Mouse (Mus musculus) limb, embryonic 10.5 days (tissue): ENCODE data around the gene Rai1. TPM values are rescaled to one million over a fixed set of nuclear protein-coding genes. Genes with fewer than 3 reads are reported as not detected.

ENCODE experiments used
- microRNA-seq: library from miRNA; unstranded; fragments of <30 nt; microRNA quantifications from one replicate; pipeline ENCODE4, GENCODE M21; 2017
- polyA plus RNA-seq: library from polyadenylated mRNA; unstranded; fragments of >200 nt; fragmentation: Nextera tagmentation; extraction: Ambion mirVana; gene quantifications from 2 replicates; pipeline ENCODE4 v1.2.1, GENCODE M21; 2016

Rai1 gene
- polyA plus RNA-seq, 1 experiment from 2014 or later: 34.3 TPM

Small RNA genes lying within 50 kb of the gene (microRNA-seq; reads per million reads assigned to microRNA genes)
- gene Mir6921 (not detected), gene Mir6922 (not detected)

Other genes starting within 250 kb of the Rai1 start
- gene Med9, start 156.8 kb upstream of the Rai1 start, polyA plus RNA-seq: 50.1 and 55.7 TPM in 2 replicates
- gene Rasd1, start 140.1 kb upstream of the Rai1 start, polyA plus RNA-seq: 1.0 and 1.1 TPM in 2 replicates
- gene Pemt, start 58.5 kb upstream of the Rai1 start, polyA plus RNA-seq: 5.3 and 7.5 TPM in 2 replicates
- gene Srebf1, start 117.6 kb downstream of the Rai1 start, polyA plus RNA-seq: 56.2 and 56.6 TPM in 2 replicates
- 12.6 and 18.9 TPM in 2 replicates for gene Tom1l2, start 247.9 kb downstream of the Rai1 start, polyA plus RNA-seq
- gene Drc3, start 248.3 kb downstream of the Rai1 start, polyA plus RNA-seq: 1.0 and 1.1 TPM in 2 replicates